Mouse (Mus musculus) urinary bladder, postnatal 14 days (tissue): ENCODE data around the gene Thrsp.

Experiments
- DNase-seq: peaks from one replicate; pipeline ENCODE4 v3.0.0; 2021; ENCODE audit warnings: low spot score

Gene Thrsp

DNA sequence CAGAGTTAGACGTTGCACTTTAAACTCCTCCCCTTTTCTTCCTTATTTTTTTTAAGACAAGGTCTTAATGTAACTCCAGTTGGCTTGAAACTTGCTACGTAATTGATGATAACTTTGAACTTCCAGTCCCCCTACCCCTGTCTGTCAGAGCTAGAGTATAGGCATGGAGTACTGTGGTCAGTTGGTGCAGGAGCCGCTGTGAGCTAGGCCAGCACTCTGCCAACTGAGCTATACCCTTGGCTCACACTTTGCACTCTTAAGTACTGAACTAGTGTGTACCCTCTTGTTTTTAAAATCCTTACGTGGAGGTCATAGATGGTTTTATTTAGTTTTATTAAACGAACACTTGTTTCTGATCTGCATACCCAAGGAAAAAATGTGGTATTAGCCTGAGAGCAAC, 38.2 kb downstream of the Thrsp start:
- no peak for DNase-seq

DNA sequence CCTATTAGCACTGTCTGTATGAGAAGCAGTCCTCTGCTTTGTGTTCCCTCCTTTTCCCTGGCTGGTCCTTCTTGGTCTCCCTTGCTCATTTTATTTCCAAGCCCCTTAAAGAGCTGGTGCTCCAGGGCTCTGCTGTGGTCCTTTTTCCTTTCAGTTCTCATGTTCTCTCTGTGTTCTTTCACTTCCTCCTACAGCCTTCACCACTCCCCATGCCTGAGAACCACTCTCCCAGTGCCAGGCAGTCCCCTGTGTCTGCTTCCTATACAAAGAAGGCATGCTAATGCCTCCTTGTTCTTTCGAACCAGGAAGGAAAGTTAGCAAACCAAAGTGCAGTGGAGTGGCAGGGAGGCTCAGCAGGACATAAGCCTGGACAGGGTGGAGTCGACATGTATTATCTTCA, 41.6 kb downstream of the Thrsp start:
- DNase-seq = no peak

DNA sequence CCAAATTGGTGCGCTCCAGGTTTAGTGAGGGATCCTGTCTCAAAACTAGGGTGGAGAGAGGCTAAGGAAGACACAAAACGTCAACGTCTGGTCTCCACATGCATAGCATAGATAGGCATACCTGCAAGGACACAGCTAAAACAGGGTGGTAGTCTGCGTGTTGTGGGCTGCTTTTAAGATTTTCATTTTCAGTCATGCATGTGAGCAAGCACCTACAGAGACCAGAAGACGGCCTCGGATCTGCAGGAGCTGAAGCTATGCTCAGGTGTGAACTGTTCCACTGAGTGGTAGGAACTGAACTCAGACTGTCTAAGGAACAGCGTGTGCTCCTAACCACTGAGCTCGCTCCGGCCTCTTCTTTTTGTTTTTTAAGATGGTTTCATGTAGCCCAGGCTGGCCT, 42.4 kb downstream of the Thrsp start:
- DNase-seq = no peak

DNA sequence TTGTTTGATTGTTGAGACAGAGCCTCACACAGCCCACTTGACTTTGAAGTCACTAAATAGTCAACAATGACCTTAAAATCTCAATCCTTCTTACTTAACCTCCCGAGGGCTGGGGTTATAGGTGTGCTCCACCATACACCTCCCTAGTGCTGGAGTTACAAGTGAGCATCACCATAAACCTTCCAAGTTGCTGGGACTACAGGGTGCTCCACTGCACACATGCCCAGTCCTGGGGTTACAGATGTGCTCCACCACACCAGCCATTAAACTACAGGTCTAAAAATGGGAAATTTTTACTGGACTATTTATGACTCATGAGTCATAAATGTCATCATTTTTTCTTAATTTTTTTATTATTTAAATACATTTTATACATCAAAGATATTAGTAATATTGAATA, 51.6 kb downstream of the Thrsp start:
- DNase-seq = no peak
